Mouse (Mus musculus) ES-Bruce4 (cell line): ENCODE data around the gene Slc9a9.

Source experiments
- CTCF ChIP-seq: IDR thresholded peaks from one replicate; pipeline ENCODE4 v1.8.1; 2011; ENCODE audit warnings: low read depth, low read length
- EP300 ChIP-seq: IDR thresholded peaks from 2 replicates; pipeline ENCODE4 v1.6.1; 2011; ENCODE audit warnings: low read depth, low read length; ENCODE audit not compliant: insufficient read depth
- POLR2A ChIP-seq: IDR thresholded peaks from one replicate; pipeline ENCODE4 v1.8.1; 2011; ENCODE audit warnings: low read length; ENCODE audit not compliant: insufficient read depth

DNA sequence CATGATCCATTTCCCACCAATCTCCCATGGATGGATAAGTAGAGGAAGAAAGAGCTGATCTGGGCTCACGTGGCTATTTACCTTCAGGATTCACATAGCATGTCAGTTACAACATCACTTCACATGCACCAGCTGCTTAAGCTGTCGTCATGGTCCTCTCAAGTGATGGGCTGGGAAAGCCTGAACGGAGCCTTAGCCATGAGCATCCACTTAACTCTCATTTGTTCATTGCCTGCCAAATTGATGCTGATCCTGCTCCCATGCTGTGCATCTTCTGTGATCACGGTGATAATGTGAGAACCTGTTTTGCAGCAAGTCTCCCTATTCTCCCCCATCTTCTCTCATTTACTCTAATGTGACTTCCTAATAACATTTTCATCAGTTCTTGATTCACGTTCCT lies 441.1 kb downstream of the Slc9a9 start:
- TF ChIP-seq CTCF (no peak), POLR2A (no peak), EP300 (no peak)
